Mouse (Mus musculus): ENCODE measurements around the gene Plch2.

- TF ChIP-seq POLR2A (IDR thresholded peaks at IDR 0.05; ENCODE audit: borderline replicate concordance, extremely low read depth, insufficient read depth, insufficient read length, poor library complexity, severe bottlenecking) (no peak), CTCF (IDR thresholded peaks at IDR 0.05; ENCODE audit: borderline replicate concordance, extremely low read depth, insufficient read depth, insufficient read length) (no peak)
Measured at GRCm38 (mm10) chr4:155016807-155017206, 39.8 kb downstream of the Plch2 start.

Measured in brain, embryonic 14.5 days (tissue).